Mouse (Mus musculus) thymus, adult 2 months (tissue): ENCODE results near the gene Slc35e3.

ENCODE experiments used
- CTCF ChIP-seq: fragments of 200-500 bp; IDR thresholded peaks from 2 replicates; pipeline ENCODE4 v1.5.1; 2012; ENCODE audit warnings: mild to moderate bottlenecking, control low read depth, low read length, moderate library complexity, borderline replicate concordance; ENCODE audit not compliant: control insufficient read depth, poor library complexity, insufficient read depth; ENCODE audit errors: extremely low read depth
- POLR2A ChIP-seq: fragments of 200-500 bp; IDR thresholded peaks from 2 replicates; pipeline ENCODE4 v1.6.1; 2012; ENCODE audit warnings: mild to moderate bottlenecking, low read length, control low read depth, moderate library complexity; ENCODE audit not compliant: control insufficient read depth, poor library complexity, insufficient read depth; ENCODE audit errors: extremely low read depth

- TF ChIP-seq CTCF (no peak), POLR2A (no peak)
Measured at GRCm38 (mm10) chr10:117778328-117778910, 32.3 kb upstream of the Slc35e3 start.
